Mouse (Mus musculus): ENCODE results near the gene Ctsf.

GRCm38 (mm10) chr19:4840848-4841247, 14.1 kb upstream of the Ctsf start:
- TF ChIP-seq CTCF (IDR thresholded peaks at IDR 0.05; ENCODE audit: borderline replicate concordance, control insufficient read depth, extremely low read depth, insufficient read depth, low read length, poor library complexity): no peak
- TF ChIP-seq POLR2A (IDR thresholded peaks at IDR 0.05; ENCODE audit: control insufficient read depth, extremely low read depth, insufficient read depth, low read length, poor library complexity): no peak
